In genomic region chr11:102329518-102329917, GRCm38 (mm10) we compare ENCODE assay signal across 26 mouse cellular contexts. TPM values are rescaled to one million over a fixed set of nuclear protein-coding genes. Genes with fewer than 3 reads are reported as not detected.
"Had no signal": no experiment of that assay in that cellular context is flagged by ENCODE, and none has a peak within 500 bp of the region (broad histone marks: within the 10 kb centered on the region; RNA-seq: fewer than 3 reads in every experiment).

No protein-coding gene starts in this region.

- H3K27me3 ChIP-seq: lung, embryonic 15.5 days; midbrain, embryonic 12.5 days; neural tube, embryonic 13.5 days; neural tube, embryonic 15.5 days; stomach, embryonic 15.5 days had no signal

- H3K4me2 ChIP-seq: lung, embryonic 15.5 days; midbrain, embryonic 12.5 days; neural tube, embryonic 13.5 days; neural tube, embryonic 15.5 days; stomach, embryonic 15.5 days had no signal

- DNase-seq: lung, adult 2 months; lung, postnatal 14 days; lung, postnatal 36 days; midbrain, embryonic 14.5 days; retina, postnatal 1 day; right cerebral cortex, adult 18-20 months; right cerebral cortex, postnatal 25 days; right cerebral cortex, postnatal 4 days; spleen, adult 18-20 months; thymus, adult 2 months; thymus, postnatal 25 days; thymus, postnatal 4 days had no signal

- ATAC-seq: lung, postnatal 0 days; midbrain, embryonic 16.5 days had no signal

- H3K27ac ChIP-seq: lung, embryonic 15.5 days; macrophage; midbrain, embryonic 12.5 days; neural tube, embryonic 13.5 days; neural tube, embryonic 15.5 days; stomach, embryonic 15.5 days; stomach, postnatal 0 days had no signal

- H3K9me3 ChIP-seq: lung, embryonic 15.5 days; midbrain, embryonic 12.5 days; neural tube, embryonic 13.5 days; neural tube, embryonic 15.5 days; stomach, embryonic 15.5 days had no signal

- H3K9ac ChIP-seq: lung, embryonic 15.5 days; midbrain, embryonic 12.5 days; neural tube, embryonic 13.5 days; neural tube, embryonic 15.5 days; stomach, embryonic 15.5 days had no signal

- H3K4me3 ChIP-seq: lung, embryonic 15.5 days; megakaryocyte, embryonic 14.5 days; midbrain, embryonic 12.5 days; myocyte; neural tube, embryonic 13.5 days; neural tube, embryonic 15.5 days; stomach, embryonic 15.5 days had no signal

- H3K36me3 ChIP-seq: lung, embryonic 15.5 days; midbrain, embryonic 12.5 days; neural tube, embryonic 13.5 days; neural tube, embryonic 15.5 days; stomach, embryonic 15.5 days had no signal

- H3K4me1 ChIP-seq: lung, embryonic 15.5 days; megakaryocyte, embryonic 14.5 days; midbrain, embryonic 12.5 days; neural tube, embryonic 13.5 days; neural tube, embryonic 15.5 days; stomach, embryonic 15.5 days had no signal

RNA-seq across cellular contexts. Expression of gene Slc4a1, which starts 36.5 kb away (rescaled TPM):
- polyA plus RNA-seq: macrophage; myocyte; small intestine, adult 2 months; testis, adult 2 months; urinary bladder, adult 2 months had no signal
